Mouse (Mus musculus): ENCODE results near the gene Cadm1. TPM values are rescaled to one million over a fixed set of nuclear protein-coding genes. Genes with fewer than 3 reads are reported as not detected.

Gene Cadm1
- total RNA-seq, 2 experiments from 2014 or later: not detected

GRCm38 (mm10) chr9:47847797-47848196 lies 317.8 kb downstream of the Cadm1 start:
- no peak for ATAC-seq (replicated peaks; ENCODE audit: poor library complexity, severe bottlenecking)

- no peak for ATAC-seq (replicated peaks; ENCODE audit: poor library complexity, severe bottlenecking)
Observed at GRCm38 (mm10) chr9:47848745-47849144, 318.8 kb downstream of the Cadm1 start.

GRCm38 (mm10) chr9:47856311-47856710 lies 326.3 kb downstream of the Cadm1 start:
- no peak for ATAC-seq (replicated peaks; ENCODE audit: poor library complexity, severe bottlenecking)

GRCm38 (mm10) chr9:47857235-47857634 lies 327.3 kb downstream of the Cadm1 start:
- ATAC-seq (replicated peaks; ENCODE audit: poor library complexity, severe bottlenecking): no peak

GRCm38 (mm10) chr9:47858134-47858533 lies 328.2 kb downstream of the Cadm1 start:
- ATAC-seq (replicated peaks; ENCODE audit: poor library complexity, severe bottlenecking): no peak

GRCm38 (mm10) chr9:47858778-47859395 lies 328.9 kb downstream of the Cadm1 start:
- no peak for ATAC-seq (replicated peaks; ENCODE audit: poor library complexity, severe bottlenecking)

- ATAC-seq (replicated peaks; ENCODE audit: poor library complexity, severe bottlenecking): no peak
Observed at GRCm38 (mm10) chr9:47860994-47861393, 331.0 kb downstream of the Cadm1 start.

GRCm38 (mm10) chr9:47861783-47862182 lies 331.8 kb downstream of the Cadm1 start:
- no peak for ATAC-seq (replicated peaks; ENCODE audit: poor library complexity, severe bottlenecking)

- no peak for ATAC-seq (replicated peaks; ENCODE audit: poor library complexity, severe bottlenecking)
Observed at GRCm38 (mm10) chr9:47866001-47866400, 336.0 kb downstream of the Cadm1 start.

GRCm38 (mm10) chr9:47867474-47867873 lies 337.5 kb downstream of the Cadm1 start:
- ATAC-seq (replicated peaks; ENCODE audit: poor library complexity, severe bottlenecking): no peak

- ATAC-seq (replicated peaks; ENCODE audit: poor library complexity, severe bottlenecking): no peak
Observed at GRCm38 (mm10) chr9:47869661-47870060, 339.7 kb downstream of the Cadm1 start.

GRCm38 (mm10) chr9:47876557-47877206 lies 346.7 kb downstream of the Cadm1 start:
- no peak for ATAC-seq (replicated peaks; ENCODE audit: poor library complexity, severe bottlenecking)

GRCm38 (mm10) chr9:47880171-47880570 lies 350.2 kb downstream of the Cadm1 start:
- no peak for ATAC-seq (replicated peaks; ENCODE audit: poor library complexity, severe bottlenecking)

GRCm38 (mm10) chr9:47882372-47882771 lies 352.4 kb downstream of the Cadm1 start:
- ATAC-seq (replicated peaks; ENCODE audit: poor library complexity, severe bottlenecking): no peak

GRCm38 (mm10) chr9:47891721-47892120 lies 361.7 kb downstream of the Cadm1 start:
- ATAC-seq (replicated peaks; ENCODE audit: poor library complexity, severe bottlenecking): no peak

- peak; percentile 92 for ATAC-seq (replicated peaks; ENCODE audit: poor library complexity, severe bottlenecking)
Observed at GRCm38 (mm10) chr9:47892995-47893394, 363.0 kb downstream of the Cadm1 start.

GRCm38 (mm10) chr9:47894096-47894495 lies 364.1 kb downstream of the Cadm1 start:
- ATAC-seq (replicated peaks; ENCODE audit: poor library complexity, severe bottlenecking): no peak

GRCm38 (mm10) chr9:47894661-47895060 lies 364.7 kb downstream of the Cadm1 start:
- no peak for ATAC-seq (replicated peaks; ENCODE audit: poor library complexity, severe bottlenecking)

GRCm38 (mm10) chr9:47895121-47895520 lies 365.1 kb downstream of the Cadm1 start:
- no peak for ATAC-seq (replicated peaks; ENCODE audit: poor library complexity, severe bottlenecking)

- ATAC-seq (replicated peaks; ENCODE audit: poor library complexity, severe bottlenecking): no peak
Observed at GRCm38 (mm10) chr9:47900734-47901133, 370.8 kb downstream of the Cadm1 start.

GRCm38 (mm10) chr9:47903661-47904060 lies 373.7 kb downstream of the Cadm1 start:
- ATAC-seq (replicated peaks; ENCODE audit: poor library complexity, severe bottlenecking): no peak

- no peak for ATAC-seq (replicated peaks; ENCODE audit: poor library complexity, severe bottlenecking)
Observed at GRCm38 (mm10) chr9:47904339-47904922, 374.5 kb downstream of the Cadm1 start.
